Mouse (Mus musculus) embryo, embryonic 11 days (tissue): ENCODE data around the gene Epb41l3.
"Not testable (repeated sequence)": the region's sequence is repeated elsewhere in the genome, so short reads cannot be mapped to it uniquely, and the experiment has no call there.

Experiments used
- DNase-seq: peaks from one replicate; pipeline ENCODE4 v3.0.0-alpha.2; 2015

Gene Epb41l3

GRCm38 (mm10) chr17:69109216-69109615 is 33.7 kb downstream of the Epb41l3 start:
- no peak for DNase-seq

DNA sequence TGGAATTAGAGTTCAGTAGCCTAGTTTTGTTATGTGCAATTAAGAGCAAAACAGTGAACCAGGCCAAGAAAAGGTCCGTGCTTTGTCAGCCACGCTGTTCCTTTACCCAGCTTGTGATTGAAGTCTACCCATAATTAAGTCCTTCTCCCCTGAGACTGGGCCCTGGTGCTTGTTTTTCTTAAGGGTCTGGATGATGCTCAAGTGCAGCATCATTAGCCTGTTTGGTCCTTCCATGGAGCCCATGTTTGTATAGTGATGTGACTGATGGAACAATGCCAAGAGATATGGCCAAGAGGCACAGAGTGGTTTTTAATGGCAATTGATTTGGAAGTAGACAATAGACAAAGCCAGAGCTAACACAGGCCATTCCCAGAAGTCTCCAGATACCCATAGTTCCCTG is 36.7 kb downstream of the Epb41l3 start:
- no peak for DNase-seq

- no peak for DNase-seq
Observed at GRCm38 (mm10) chr17:69119183-69119582, 43.7 kb downstream of the Epb41l3 start.

GRCm38 (mm10) chr17:69120533-69121358 is 45.3 kb downstream of the Epb41l3 start:
- peak; percentile 74 for DNase-seq

DNA sequence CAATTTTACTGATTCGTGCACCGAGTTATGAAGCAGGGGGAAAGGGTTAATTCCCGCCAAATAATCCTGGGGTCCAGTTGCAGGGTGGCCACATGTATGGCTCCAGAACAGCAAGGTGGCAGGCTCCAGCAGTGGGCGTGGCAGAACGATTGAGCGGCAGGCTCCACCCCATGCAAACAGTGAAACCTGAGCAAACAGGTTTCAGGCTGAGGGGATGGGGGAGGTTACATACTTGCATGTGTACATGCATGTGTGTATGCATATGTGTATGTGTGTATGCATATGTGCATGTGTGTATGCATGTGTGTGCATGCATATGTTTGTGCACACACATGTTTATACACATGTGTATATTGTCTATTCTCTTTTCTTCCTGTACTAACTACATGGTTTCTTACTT is 46.9 kb downstream of the Epb41l3 start:
- not testable (repeated sequence) for DNase-seq

GRCm38 (mm10) chr17:69127436-69127835 is 52.0 kb downstream of the Epb41l3 start:
- DNase-seq: no peak

GRCm38 (mm10) chr17:69127981-69128380 is 52.5 kb downstream of the Epb41l3 start:
- DNase-seq: no peak

DNA sequence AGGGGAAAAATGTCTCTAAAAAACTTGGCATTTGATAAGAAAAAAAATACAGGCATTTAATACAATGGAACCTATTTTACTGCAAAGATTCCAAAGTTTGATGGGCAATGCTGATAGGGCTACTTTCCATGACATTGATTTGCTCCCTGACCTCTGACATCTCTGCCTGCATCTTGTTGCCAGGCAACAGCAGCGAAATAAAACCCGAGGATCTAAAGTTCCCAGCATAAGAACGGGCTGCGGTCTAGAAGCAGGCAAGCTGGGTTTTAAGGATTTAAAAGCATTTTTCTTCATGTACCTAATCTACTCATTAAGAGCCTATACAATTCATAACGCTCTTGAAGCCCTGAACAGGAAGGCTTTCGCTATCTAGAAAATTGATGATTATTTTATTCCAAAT is 54.0 kb downstream of the Epb41l3 start:
- DNase-seq: peak; percentile 69

DNA sequence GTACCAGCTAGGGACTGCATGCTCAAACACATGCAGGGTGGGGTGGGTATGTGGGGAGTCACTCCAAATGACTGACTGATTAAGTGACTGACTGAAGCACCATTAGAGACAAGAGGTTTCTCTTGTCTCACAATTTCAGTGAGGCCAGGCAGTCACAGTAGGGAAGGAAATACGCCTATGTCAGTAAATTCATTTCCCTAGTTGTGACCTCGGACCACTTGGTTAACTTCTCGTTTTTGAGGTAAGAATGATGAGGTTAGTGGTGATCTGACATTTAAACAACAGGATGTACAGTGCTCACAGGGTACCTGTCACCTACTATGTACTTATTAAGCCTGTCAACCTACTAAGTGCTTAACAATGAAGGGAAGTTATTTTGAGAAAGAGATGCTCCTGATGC is 67.5 kb downstream of the Epb41l3 start:
- DNase-seq: no peak

GRCm38 (mm10) chr17:69150826-69151225 is 75.3 kb downstream of the Epb41l3 start:
- DNase-seq: no peak

DNA sequence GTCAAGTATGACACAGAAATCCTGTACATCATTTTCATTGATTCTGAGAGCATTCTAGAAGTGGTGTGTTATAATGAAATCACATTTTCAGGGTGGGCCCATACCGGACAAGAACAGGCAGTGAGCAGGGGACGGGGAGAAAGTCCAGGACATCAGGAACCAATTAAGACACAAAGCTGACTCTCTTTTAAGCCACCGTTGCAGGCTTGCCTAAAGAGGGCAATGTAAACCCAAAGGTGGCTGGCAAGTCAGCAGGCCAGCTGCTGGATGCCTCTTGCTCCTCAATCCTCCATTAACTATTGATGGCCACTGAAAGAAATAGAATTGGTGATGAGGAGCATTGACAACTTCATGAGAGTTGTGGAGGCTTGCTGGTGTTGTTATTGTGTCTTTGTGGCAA is 75.8 kb downstream of the Epb41l3 start:
- peak; percentile 73 for DNase-seq

GRCm38 (mm10) chr17:69155034-69155433 is 79.6 kb downstream of the Epb41l3 start:
- DNase-seq: no peak

DNA sequence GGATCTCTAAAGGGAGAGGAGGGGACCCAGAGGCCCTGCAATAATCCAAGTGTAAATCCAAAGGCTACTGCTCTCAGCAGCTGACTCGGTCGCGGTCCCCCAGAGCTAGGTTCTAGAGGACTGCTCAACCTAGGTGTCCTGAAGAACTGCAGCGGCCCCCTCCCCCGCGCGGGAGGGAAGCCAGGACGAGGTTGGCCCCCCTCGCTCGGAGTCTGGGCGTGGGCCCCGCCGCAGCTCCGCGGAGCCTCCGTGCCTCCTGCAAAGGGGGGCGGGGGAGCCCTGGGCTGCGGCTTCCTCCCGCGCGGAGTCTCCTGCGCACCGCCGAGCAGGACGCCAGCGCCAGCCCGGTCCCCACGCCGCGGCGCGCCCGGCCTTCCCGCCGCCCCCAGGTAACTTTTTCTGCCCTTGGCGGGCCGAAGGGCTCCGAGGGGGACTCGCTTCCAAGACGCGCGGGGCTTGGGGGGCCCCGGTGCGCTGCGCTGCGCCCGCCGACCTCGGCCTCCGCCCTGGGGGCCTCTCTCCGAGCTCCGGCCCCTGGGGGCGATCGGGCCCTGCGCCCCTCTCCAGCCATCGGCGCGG is 81.1 kb downstream of the Epb41l3 start:
- DNase-seq: peak; percentile 81

GRCm38 (mm10) chr17:69157101-69157808 is 81.8 kb downstream of the Epb41l3 start:
- DNase-seq: peak; percentile 67

- DNase-seq: peak; percentile 53
Observed at GRCm38 (mm10) chr17:69157809-69158185, 82.3 kb downstream of the Epb41l3 start.

- DNase-seq: no peak
Observed at GRCm38 (mm10) chr17:69158690-69159089, 83.2 kb downstream of the Epb41l3 start.

- no peak for DNase-seq
Observed at GRCm38 (mm10) chr17:69162731-69163130, 87.2 kb downstream of the Epb41l3 start.

- DNase-seq: no peak
Observed at GRCm38 (mm10) chr17:69176949-69177501, 101.5 kb downstream of the Epb41l3 start.

DNA sequence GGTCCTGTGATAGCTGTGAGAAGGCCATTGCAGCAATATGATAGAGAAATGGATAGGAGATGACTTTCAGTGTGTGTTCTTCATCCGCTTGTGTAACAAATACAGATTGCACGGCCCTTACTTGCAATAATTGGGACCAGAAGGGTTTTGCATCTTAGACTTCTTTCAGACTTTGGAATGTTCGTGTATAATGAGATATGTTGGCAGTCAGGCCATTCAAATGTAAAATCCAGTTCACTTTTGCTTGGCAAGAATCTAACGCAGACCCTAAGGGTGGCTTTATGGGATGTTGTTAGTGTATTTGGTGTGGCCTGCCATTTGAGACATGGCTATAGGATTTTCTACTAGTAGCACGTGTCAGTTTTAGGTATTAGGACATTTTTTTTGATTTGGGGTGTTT is 102.5 kb downstream of the Epb41l3 start:
- DNase-seq: no peak

DNA sequence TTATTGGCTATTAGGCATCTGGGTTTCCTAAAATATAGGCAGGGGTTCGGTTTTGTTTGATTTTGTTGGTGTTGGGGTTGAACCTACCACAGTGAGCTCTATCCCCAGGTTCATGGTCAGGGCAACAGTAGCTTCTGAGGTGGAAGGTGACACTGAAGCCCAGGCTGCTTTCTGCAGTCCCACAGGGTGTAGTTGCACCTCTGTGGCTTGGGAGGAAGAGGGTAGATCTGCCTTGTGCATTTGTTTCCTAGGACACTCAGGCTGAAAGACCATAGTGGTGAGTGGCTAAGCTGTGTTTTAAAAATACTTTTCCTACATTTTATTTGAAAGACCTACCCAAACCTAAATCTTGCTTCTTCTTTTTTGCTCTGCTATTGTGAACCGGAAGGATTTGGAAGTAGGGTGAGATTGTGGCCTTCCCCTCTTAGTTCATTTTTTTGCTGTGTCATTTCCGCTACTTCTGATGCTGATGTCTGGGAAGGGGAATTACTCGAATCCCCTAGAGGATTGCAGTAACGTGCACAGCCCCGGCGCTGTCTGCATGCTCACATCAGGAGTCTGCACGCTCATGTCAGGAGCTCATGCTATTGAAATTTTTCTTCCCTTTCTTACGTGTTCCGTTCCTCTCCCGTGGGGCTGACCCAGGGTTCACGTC is 105.5 kb downstream of the Epb41l3 start:
- DNase-seq: peak; percentile 72

DNA sequence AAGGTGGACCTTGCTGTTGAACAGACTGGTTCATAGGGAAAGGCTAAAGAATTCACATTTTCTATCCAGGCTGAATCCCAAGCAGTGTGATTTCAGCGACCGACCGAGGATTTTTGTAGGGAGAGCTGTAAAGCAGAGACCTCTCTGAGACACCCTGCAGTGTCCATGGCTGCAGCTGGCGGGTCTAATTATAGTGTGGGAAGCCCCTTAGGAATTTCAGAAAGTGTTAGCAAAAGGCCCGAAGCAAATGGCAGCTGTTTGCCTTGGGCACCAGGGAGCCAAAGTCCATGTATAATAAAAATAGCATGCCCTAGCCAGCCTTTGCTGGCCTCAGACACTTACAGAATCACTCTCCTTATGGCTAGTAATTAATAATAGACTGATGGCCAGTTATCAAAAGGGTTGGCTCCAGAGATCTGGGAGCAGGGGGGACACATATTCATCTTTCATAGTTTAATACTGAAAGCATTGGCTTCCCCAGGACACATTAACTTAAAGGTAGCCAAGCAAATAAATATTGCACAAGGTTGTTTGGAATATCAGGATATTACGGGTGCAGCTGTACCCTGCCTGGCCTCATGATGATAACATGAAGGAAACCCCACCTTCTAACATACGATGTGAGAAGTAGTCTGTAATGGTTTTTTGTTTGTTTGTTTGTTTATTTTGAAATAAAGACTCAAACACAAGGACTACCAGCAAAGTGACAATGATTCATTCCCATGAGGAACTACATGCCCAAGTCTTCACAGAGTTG is 106.3 kb downstream of the Epb41l3 start:
- peak; percentile 48 for DNase-seq

DNA sequence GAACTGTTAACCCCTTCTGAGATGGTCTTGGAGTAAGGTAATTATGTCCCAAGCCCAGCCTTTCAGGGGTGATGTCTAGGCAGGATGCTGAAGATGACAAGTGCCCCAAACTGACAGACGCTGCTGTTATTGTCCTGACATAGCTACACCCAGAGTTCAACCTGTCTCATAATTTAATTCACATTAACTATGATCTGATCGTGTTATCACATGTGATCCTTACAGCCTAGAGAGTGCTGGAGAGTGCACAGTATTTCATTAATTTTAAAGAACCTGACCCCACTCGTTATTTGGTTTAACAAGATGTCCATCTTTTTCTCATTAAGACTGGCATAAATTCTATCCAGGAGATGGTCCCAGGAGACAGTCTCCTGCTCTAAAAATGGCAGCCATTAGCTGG is 112.3 kb downstream of the Epb41l3 start:
- DNase-seq: no peak
